Mouse (Mus musculus) E14TG2a.4 (cell line): ENCODE data around the gene Psma5.

Experiments
- CTCF ChIP-seq: conservative IDR thresholded peaks from 2 replicates; pipeline ENCODE4 v1.5.1; 2014; ENCODE audit warnings: low read length
- NANOG ChIP-seq: IDR thresholded peaks from 2 replicates; pipeline ENCODE4 v1.6.1; 2014; ENCODE audit warnings: borderline replicate concordance, low read length, mixed read lengths
- POU5F1 ChIP-seq: IDR thresholded peaks from 2 replicates; pipeline ENCODE4 v1.6.1; 2014; ENCODE audit warnings: low read length, borderline replicate concordance

DNA sequence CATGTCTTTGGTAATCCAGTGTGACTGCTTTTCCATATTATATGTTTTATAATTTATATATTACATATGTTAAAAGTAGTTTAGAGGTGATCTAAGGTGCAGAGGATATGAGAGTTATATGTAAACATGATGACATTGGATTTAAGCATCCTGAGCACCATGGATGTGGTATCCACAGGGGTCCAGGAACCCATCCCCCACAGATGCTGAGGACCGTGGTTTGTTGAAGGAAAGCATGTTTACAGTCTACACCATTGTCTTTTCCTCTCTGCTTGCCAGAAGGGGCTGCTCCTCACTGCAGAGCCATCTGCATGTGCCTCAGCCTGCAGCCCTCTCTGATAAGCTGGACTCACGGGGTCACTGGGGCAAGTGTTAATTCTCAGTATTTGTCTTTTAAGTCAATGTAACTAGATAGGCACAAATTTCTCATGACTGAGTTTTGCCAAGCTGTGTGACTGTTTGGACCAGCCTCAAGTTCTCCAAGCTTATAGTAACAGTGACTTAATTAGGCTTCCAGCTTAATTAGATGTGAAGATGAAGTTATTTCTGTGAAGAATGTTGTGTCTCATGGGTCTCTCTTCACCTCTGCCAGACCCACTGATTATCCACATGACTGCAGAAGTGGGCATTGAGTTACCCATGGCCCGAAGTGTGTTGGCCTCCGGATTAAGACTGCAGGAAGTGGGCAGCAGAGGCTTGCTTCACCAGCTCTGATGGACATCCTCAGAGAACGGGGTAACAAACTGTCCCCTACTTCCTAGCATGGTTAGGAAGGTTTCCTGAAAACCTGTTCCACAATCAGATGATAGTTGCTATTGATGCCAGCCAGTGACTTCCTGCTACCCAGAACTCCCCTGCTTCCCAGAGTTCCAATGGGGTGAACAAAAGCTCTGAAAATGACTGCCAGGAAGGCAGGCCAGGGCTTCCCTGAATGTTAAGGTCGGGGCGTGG, 41.2 kb downstream of the Psma5 start:
- TF ChIP-seq CTCF (no peak), NANOG (no peak), POU5F1 (no peak)
